Mouse (Mus musculus) R1 (cell line): ENCODE measurements around the gene Slc1a3.
A peak's percentile ranks its signal among the peaks of the same experiment; 100 is the strongest.
"Not testable (repeated sequence)": the region's sequence is repeated elsewhere in the genome, so short reads cannot be mapped to it uniquely, and the experiment has no call there.

Experiments
- DNase-seq: peaks from one replicate; pipeline ENCODE4 v3.0.0-alpha.2; 2018; ENCODE audit warnings: low read depth, low spot score

Slc1a3 gene

DNA sequence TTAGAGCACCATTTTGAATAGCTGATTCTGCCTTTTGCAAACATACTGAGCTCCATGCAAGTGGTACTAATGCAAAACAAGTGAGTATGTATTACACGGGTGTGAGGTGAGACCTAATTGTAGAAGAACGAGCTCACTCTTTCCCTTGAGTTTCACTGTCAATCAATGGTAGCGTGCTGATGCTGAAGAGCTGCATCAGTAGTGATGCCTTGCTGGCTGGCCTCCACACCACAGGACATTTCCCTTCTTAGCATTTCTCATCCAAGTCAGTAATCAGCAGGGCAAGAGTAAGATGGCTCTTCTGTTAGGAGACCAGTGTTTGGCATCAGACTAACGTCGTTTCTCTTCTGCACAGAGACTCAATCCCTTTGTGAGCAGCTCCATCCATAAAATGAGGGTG, 4.0 kb downstream of the Slc1a3 start:
- DNase-seq: no peak

- DNase-seq: no peak
These were observed 4.4 kb downstream of the Slc1a3 start for GRCm38 (mm10) chr15:8706178-8706577.

DNA sequence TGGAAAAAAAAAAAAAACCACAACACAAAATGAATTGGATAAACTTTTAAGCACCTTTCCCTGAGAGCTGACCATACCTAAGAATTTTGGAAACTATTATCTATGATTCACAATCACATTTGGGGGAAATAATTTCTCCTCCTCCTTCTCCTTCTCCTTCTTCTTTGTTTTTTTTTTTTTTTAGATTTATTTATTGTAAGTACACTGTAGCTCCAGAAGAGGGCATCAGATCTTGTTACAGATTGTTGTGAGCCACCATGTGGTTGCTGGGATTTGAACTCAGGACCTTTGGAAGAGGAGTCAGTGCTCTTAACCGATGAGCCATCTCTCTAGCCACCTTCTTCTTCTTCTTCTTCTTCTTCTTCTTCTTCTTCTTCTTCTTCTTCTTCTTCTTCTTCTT, 5.0 kb downstream of the Slc1a3 start:
- DNase-seq: not testable (repeated sequence)

DNA sequence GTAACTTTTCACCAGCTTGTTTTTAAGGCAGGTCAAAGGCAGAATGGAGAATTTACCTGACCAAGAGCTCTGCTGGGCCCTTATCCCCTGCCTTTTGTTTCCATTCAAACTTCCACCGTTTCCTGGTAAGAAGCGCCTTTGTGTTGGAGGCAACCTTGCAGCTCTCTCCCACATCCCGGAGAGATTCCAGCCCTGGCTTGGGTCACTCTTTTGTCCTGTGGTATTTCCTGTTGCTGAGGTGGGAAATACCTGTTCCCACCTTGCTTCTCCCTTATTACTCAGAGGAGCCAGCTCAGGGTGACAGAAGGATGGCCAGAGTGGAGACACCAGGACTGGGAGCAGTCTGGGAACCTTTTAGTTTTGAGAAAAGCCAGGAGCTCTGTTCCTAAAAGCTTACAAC, 12.6 kb downstream of the Slc1a3 start:
- DNase-seq: peak; percentile 98

- peak; percentile 94 for DNase-seq
These were observed 13.1 kb downstream of the Slc1a3 start for GRCm38 (mm10) chr15:8697500-8697899.

GRCm38 (mm10) chr15:8690141-8690540, 20.4 kb downstream of the Slc1a3 start:
- DNase-seq: peak; percentile 39

GRCm38 (mm10) chr15:8686846-8687245, 23.7 kb downstream of the Slc1a3 start:
- no peak for DNase-seq

- no peak for DNase-seq
These were observed 25.1 kb downstream of the Slc1a3 start for GRCm38 (mm10) chr15:8685506-8685905.

DNA sequence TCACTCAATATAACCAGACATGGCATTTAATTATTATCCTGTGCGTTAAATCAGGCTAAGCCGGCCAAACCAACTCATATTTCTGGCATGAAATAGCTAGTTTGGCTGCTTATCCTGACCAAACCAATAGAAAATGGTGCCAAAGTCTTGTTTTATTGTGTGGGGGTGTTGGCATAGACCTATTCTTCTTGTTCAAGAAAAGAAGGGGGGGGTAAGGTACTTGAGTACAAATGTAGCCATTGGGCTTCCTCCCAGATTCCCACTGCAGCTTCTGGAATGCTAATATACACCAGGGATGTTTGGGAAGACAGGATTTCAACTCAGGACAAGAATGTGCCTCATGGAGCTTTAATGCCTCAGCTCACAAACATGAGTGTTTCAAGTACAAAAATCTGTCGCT, 26.3 kb downstream of the Slc1a3 start:
- no peak for DNase-seq

GRCm38 (mm10) chr15:8682871-8683270, 27.7 kb downstream of the Slc1a3 start:
- no peak for DNase-seq

- no peak for DNase-seq
These were observed 28.1 kb downstream of the Slc1a3 start for GRCm38 (mm10) chr15:8682421-8682820.

GRCm38 (mm10) chr15:8681971-8682370, 28.6 kb downstream of the Slc1a3 start:
- DNase-seq: no peak

DNA sequence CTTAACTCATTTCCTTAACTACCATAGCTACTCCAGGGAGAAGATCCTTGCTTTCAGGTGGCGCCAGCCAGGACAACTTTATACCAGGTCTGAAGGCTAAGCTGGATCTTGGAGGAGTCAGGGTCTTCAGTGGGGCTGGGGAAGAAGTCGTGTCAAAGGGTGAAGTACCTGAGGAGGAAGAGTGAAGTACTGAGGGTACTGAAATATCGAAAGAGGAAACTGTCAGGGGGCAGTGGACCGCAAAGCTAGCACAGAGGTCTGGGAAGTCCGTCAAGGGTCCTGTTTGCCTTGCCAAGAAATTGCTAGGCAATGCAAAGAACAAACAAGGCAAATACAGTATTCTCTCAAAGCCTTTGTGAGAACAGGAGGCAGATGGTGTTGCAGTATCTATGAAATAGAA, 29.6 kb downstream of the Slc1a3 start:
- DNase-seq: no peak

DNA sequence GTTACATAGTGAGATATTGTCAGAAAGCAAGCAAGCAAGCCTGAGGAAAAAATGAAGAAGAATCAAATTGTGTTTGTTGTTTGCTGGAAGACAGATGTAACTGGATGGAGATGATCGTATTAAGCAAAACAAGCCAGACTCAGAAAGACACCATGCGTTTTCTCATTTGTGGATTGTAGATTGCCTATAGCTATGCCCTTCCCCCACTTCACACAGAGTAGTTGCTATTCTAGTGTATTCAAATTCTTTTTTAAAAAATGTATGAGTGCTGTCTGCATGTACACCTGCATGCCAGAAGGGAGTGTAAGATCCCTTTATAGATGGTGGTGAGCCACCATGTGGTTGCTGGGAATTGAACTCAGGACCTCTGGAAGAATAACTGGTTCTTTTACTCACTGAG, 33.6 kb downstream of the Slc1a3 start:
- DNase-seq: no peak

DNA sequence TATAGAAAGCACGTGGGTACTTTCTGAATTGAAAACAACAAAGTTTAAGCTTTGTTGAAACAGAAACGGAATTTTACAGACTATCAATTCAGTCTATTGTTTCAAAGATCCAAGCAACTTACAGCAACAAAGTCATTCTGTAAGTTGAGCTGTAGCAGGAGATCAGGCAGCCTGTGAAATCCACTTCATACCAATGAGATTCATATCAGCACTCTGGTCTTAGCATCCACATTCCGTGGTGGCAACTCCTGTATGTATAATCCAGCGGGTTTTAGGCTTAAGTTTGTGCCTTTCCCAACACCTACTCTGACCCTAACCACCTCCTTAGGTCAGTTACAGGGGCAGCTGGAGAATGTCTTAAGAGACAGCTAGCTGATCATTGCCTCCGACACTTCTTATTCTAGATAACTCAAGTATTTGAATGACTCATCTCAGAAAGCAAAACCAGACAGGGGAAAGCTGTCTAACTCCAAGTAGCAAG, 34.3 kb downstream of the Slc1a3 start:
- DNase-seq: no peak

DNA sequence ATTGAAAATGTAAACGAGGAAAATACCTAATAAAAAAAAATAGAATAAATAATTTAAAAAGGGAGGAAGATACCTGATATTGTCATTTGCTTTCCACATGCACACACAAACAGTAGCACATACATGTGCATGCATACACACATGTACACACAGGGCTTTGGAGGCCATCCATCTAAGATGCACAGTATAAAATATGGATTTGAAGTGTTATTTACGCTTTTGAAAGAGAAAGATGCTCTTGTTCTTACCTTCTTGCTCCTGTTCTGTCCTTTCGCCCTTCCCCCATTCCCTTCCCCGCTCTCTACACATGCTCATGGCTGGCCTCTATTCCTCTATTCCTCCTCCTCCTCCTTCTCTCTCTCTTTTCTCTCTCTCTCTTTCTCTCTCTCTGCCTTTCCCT, 34.9 kb downstream of the Slc1a3 start:
- no peak for DNase-seq

GRCm38 (mm10) chr15:8672532-8672931, 38.0 kb downstream of the Slc1a3 start:
- no peak for DNase-seq

DNA sequence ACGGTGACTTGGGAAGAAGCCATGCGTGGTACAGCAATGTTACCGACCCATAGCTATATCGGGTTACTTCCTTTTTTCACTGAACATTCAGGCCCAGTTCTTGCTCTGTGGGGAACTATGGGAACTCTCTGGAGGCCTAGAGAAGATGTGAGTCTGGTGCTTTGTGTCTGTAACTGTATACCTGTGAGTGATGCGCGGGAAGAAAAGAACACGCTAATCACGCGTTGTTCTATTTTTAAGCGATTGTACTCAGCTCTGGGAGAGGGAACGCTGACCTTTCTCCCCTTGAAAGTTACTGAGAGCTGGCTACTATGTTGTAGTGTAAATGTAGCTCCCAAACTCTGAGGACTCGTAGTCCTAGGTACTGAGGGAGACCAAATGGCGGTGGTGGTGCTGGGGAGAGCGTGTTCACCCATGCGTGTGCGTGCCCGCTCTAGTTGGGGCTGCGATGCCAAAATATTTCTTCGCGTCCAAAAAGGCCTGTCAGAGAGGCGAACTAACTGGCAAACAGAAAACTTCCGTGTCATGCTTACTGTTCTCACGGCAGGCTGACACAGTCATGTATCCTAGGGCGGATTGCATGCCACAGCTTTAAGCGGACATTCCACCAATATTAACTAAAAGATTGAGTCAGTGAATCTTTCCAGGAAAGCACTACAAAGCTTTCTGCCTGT, 42.6 kb downstream of the Slc1a3 start:
- DNase-seq: peak; percentile 31

DNA sequence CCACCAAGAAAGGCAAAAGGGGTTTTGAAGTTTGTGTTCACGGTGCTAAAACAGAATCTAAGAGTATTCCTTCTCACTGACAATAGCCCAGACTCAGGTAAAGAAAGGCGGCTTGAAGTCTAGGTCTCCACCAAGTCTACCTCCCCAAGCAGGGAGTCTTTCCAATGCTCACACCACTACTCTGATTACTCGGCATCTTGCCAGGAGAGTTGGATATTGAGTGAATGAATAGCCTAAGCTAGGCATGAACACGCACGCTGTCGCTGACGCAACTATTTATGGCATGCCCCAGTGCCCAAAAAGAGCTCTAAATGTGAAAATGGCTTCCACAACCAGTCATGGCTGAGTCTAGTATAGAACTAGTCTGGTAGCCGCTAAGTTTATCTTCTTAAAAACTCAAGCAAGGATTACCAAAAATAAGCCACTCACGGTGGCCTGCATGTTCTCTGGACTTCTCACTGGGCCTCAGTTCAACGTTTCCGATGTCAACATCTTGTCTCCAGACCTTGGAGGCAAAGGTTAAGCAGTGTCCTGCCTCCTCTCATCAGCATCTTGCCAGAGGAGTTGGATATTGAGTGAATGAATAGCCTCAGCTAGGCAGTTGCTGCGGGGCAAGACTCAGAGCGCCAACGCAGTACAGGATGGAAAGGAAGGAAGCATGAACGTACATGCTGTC, 44.8 kb downstream of the Slc1a3 start:
- no peak for DNase-seq

DNA sequence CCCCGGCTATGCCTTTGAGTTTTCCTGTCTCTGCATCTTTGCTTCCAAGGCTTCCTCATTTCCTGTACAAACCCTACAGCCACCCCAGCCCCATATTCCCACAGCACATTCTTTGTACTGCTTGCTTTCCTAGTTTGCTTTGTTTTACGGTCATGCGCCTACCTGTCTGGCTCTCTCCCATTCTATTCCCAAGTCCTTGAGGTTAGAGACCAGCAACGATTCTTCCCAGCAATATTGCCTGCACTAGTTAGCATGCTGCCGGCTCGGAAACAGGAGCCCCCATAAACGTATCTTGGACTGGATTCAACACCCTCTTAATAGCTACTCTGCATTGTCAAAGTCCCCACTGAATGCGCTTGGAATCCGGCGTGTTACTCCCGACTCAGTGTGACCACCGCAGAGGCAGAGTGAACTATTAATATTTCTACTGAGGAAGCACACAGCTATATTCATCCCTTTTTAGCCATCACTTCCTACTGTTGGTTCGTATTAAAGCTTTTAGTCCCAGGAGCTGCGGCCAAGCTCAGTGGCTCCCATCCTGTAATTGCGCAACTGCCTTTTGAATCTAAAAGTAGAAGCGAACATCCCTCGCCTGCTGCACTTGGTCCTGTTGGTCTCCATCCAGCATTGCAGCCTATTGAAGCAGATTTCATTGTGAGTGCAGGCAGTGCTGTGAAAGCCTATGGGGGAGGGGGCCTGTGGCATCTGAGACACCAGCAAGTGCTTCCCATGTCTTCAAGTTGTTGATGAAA, 47.0 kb downstream of the Slc1a3 start:
- DNase-seq: peak; percentile 44

- no peak for DNase-seq
These were observed 48.7 kb downstream of the Slc1a3 start for GRCm38 (mm10) chr15:8661856-8662255.

DNA sequence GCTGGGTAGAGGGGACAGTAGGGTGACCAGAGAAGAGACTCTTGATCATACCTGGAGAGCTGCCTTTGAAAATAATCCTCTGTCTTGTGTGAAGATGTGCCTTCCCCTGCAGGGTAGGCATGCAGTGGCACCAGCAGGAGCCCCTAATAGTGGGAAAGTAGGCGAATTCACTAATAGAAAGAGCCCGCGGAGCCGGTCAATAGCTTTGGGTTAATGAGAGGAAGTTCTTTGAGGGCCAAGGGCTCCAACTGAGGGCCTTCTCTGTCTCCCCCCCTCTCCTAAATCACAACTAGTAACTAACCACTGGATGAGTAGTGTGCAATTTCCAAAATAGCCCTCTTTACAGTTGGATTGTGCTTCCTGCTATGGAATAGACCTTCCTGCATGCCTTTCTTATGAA, 50.6 kb downstream of the Slc1a3 start:
- DNase-seq: no peak
